Mouse (Mus musculus): ENCODE results near the gene Ago3. TPM values are rescaled to one million over a fixed set of nuclear protein-coding genes. Genes with fewer than 3 reads are reported as not detected.
A peak's percentile ranks its signal among the peaks of the same experiment; 100 is the strongest.

The Ago3 gene
- polyA plus RNA-seq, 1 experiment from 2014 or later: 13.3 TPM

DNA sequence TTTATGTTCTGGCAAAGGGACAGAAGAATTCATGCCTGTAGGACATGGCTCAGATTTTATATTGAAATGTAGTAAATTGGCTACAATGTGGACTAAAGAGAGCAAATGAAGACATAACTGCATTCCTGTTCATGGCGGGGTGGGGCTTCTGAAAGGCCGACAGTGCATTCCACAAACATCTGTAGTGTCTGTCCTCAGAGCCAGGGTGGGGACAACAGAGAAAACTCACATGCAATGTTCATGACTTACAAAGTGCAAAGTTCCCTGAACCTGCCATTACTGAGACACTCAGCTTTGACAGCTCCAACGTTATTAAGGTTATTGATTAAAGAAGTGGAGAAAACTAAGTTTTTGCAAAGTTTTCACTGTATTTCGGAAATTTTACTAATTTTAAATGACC is 85.9 kb downstream of the Ago3 start:
- H3K4me1 ChIP-seq: peaks cover 5% of the 10 kb centered on the region; the same call in 1 of the 2 replicates
- 85% methylated on average over 4 of the region's 4 CpGs for WGBS
- H3K4me3 ChIP-seq: no peak overlapping the region
- no peak overlapping the region for H3K27ac ChIP-seq (replicated peaks)
- H3K27me3 ChIP-seq (ENCODE audit: low read depth, poor library complexity, severe bottlenecking): no peaks in the 10 kb centered on the region
- DNase-seq (ENCODE audit: low spot score): no peak
- H3K9me3 ChIP-seq (replicated peaks): no peaks in the 10 kb centered on the region
- H3K36me3 ChIP-seq: peaks cover 34% of the 10 kb centered on the region

DNA sequence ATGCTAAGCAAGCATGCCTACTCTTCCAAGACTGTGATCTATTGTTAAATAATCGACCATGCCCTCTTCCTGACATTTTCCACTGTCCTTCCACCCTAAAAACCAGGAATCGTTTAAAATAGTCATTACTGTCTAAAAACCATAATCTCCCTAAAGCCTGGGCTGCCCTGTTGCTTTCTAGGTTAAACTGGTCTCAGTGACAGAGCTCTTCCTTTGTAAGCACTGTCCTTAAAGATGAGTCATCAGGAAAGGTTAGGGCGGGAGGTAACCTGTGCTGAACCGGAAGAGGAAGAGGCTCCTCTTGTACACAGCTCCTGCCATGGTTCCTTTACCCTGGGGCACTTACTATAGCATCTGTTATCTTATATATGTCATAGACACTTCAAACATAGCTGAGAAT is 89.9 kb downstream of the Ago3 start:
- H3K4me1 ChIP-seq: peaks cover 12% of the 10 kb centered on the region
- 0 out of 2 replicates have a peak, but pooled peaks cover 5% of the 10 kb centered on the region for H3K36me3 ChIP-seq
- no peak overlapping the region for H3K4me3 ChIP-seq
- DNase-seq (ENCODE audit: low spot score): no peak
- no peaks in the 10 kb centered on the region for H3K9me3 ChIP-seq (replicated peaks)
- no peaks in the 10 kb centered on the region for H3K27me3 ChIP-seq (ENCODE audit: low read depth, poor library complexity, severe bottlenecking)
- WGBS: 61% methylated on average over 4 of the region's 4 CpGs
- H3K27ac ChIP-seq (replicated peaks): no peak overlapping the region

DNA sequence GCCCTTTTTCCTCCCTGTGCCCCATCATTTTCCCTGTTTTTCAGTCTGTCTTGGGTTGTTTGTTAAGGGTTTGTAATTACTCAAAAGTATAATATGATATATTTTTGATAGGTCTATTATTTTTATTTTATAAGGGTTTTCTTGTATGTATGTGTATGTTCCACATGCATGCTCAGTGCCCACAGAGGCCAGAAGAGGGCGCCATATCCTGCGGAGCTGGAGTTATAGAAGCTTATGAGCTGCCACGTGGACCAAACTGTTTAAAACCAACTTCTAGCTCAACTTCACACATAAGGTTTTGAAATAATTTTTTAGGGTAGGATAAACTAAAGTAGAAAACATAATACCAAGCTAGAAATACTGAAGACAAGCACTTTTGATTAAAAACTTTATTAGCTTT is 97.0 kb downstream of the Ago3 start:
- peaks cover 7% of the 10 kb centered on the region for H3K4me1 ChIP-seq
- no peak for DNase-seq (ENCODE audit: low spot score)
- H3K27me3 ChIP-seq (ENCODE audit: low read depth, poor library complexity, severe bottlenecking): no peaks in the 10 kb centered on the region
- H3K4me3 ChIP-seq: no peak overlapping the region
- H3K36me3 ChIP-seq: no peaks in the 10 kb centered on the region
- no peak overlapping the region for H3K27ac ChIP-seq (replicated peaks)
- WGBS: 56% methylated on average over 3 of the region's 3 CpGs
- no peaks in the 10 kb centered on the region for H3K9me3 ChIP-seq (replicated peaks)

DNA sequence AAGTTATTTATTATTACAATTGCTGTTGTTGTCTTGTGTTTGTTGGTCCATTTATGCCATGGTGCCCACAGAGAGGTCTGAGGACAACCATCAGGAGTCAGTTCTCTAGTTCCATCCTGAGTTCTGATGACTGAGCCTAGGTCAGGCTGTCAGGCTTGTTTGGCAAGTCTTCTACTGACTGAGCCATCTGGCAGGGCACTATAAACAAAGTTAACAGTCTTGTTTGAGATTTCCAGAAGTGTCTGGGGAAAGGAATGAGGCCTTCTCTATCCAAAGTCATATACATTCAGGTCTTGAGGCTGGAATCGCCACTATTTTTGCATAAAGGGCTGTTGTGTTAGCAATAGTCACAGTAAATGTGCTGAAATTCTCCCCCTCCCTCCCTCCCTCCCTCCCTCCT is 97.6 kb downstream of the Ago3 start:
- WGBS: 75% methylated on average over 1 of the region's 1 CpGs
- no peak for DNase-seq (ENCODE audit: low spot score)
- Histone ChIP-seq H3K36me3 (no peaks in the 10 kb centered on the region), H3K27me3 (ENCODE audit: low read depth, poor library complexity, severe bottlenecking) (no peaks in the 10 kb centered on the region), H3K9me3 (replicated peaks) (no peaks in the 10 kb centered on the region), H3K4me1 (peaks cover 7% of the 10 kb centered on the region), H3K27ac (replicated peaks) (no peak overlapping the region), H3K4me3 (no peak overlapping the region)

DNA sequence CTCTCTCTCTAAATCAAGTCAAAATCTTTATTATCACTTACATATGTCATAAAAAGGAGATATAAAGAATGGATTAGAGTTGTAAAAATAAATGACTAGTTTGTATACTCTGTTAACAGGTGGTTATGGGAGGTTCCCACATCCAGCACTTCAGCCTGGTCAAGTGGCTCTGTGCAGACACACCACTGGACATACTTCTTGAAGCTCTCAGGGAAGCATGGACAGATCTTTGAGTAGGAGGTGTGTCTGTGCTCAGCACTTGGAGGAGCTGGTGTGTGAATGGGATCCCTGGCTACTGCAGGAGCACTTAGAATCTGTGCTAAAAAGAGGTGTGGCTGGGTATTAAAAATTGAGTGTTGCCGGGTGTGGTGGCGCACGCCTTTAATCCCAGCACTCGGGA is 99.1 kb downstream of the Ago3 start:
- Histone ChIP-seq H3K4me1 (peaks cover 3% of the 10 kb centered on the region), H3K27ac (replicated peaks) (no peak overlapping the region), H3K4me3 (no peak overlapping the region), H3K36me3 (no peaks in the 10 kb centered on the region), H3K9me3 (replicated peaks) (no peaks in the 10 kb centered on the region), H3K27me3 (ENCODE audit: low read depth, poor library complexity, severe bottlenecking) (peaks cover 11% of the 10 kb centered on the region)
- WGBS: 85% methylated on average over 4 of the region's 4 CpGs
- DNase-seq (ENCODE audit: low spot score): no peak

DNA sequence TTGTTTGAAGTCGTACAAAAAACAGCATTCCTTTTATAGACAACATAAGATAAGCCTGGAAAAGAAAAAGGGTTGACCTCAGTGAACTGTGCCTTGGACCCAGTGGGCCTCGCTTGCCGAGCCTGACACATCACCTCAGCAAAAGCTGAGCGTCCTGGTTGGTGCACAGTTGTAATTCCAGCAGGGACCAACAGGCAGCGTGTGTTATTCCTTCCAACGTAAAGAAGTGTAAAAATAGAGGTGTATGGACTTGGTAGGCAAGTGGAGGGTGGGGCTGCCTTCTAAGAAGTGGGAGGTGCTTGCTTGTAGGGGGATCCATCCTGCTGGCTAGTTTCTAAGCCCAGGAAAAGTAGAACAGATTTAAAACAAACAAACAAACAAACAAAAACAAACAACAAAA is 103.3 kb downstream of the Ago3 start:
- peaks cover 21% of the 10 kb centered on the region for H3K4me1 ChIP-seq
- H3K4me3 ChIP-seq: no peak overlapping the region
- DNase-seq (ENCODE audit: low spot score): no peak

DNA sequence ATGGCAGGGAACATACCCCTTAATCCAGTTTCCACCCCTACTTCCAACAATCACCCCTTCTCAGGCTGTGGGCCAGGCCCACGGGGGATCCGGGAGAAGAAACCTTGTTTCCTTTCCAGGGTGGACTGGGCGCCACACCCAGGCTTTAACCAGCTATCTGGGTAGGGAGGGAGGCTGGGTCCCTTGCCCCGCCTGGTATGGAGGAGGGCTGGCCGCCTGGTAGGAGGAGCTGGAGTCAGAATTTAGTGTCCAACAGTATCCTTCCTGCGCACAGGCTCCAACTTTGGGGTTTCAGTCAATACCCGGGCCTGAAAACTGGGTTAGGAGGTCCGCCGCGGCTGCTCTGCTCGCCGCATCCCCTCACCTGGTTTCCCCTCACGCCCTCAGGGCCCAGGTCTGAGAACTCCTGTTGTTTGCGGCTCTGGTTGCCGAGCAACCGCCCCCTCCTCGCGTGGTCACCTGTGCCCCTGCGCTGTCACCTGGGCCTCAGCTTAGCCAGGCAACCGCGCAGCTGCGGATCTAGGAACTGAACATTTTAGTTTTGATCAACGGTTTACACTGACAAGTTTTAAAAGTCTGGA is 104.0 kb downstream of the Ago3 start, which contains the start of gene Tekt2:
Tekt2 (minus strand) TSS at position 408 of the 581 bp plus-strand sequence.
- no peaks in the 10 kb centered on the region for H3K36me3 ChIP-seq
- no peak within 1 kb of the TSS for H3K27ac ChIP-seq (replicated peaks)
- H3K27me3 ChIP-seq (ENCODE audit: low read depth, poor library complexity, severe bottlenecking): peaks cover 42% of the 10 kb centered on the region
- peak within 1 kb of the TSS; percentile 12 for H3K4me3 ChIP-seq
- no peak for DNase-seq (ENCODE audit: low spot score)
- WGBS: 8% methylated on average over 23 of the region's 23 CpGs
- H3K4me1 ChIP-seq: peaks cover 28% of the 10 kb centered on the region
- H3K9me3 ChIP-seq (replicated peaks): no peaks in the 10 kb centered on the region

More for the DNA sequence above, 103.3 kb downstream of the Ago3 start:
- Histone ChIP-seq H3K27me3 (ENCODE audit: low read depth, poor library complexity, severe bottlenecking) (peaks cover 42% of the 10 kb centered on the region), H3K9me3 (replicated peaks) (no peaks in the 10 kb centered on the region), H3K36me3 (no peaks in the 10 kb centered on the region), H3K27ac (replicated peaks) (no peak overlapping the region)
- 27% methylated on average over 6 of the region's 6 CpGs for WGBS

DNA sequence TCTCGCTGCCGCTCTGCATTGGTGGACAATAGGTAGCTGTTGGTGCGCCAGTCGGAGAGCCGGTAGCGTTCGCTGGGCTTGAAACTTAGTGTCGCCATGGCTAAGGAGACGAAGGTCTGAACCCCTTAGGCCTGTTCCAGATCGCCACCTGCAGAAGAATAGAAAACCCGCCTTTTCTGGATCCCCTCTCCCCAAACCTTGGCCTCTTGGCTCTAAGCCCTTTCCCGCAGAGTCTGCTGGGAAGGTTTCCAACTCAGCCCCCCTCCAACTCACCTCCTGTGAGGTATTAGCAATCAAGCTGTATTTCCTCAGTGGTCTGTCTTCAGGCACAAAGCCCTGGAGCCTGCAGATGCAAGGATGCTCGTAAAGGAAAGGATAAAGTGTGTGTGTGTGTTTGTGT is 104.5 kb downstream of the Ago3 start:
- Histone ChIP-seq H3K27ac (replicated peaks) (no peak overlapping the region), H3K4me3 (no peak overlapping the region), H3K36me3 (peaks cover 2% of the 10 kb centered on the region; the same call in 1 of the 2 replicates), H3K4me1 (peaks cover 33% of the 10 kb centered on the region), H3K9me3 (replicated peaks) (no peaks in the 10 kb centered on the region), H3K27me3 (ENCODE audit: low read depth, poor library complexity, severe bottlenecking) (peaks cover 42% of the 10 kb centered on the region)
- DNase-seq (ENCODE audit: low spot score): no peak
- 29% methylated on average over 13 of the region's 13 CpGs for WGBS

DNA sequence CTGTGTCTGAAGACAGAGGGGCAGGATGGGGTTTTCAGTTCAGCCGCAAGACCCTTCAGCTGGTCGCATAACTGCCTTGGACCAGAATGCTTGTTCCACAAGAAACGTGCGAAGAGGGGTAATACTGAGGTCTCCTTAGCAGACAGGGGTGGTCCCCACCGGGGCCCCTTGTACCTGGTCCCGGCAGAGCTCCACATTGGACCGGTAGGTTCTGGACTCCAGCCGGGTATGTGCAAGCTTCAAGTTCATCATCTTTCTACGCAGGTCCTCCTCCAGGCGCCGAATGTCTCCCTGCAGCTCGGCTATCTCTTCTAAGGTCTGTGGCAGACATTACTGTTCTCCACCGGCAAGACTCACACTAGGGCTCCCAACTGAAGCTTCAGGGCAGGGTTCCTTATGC is 106.7 kb downstream of the Ago3 start:
- H3K9me3 ChIP-seq (replicated peaks): no peaks in the 10 kb centered on the region
- DNase-seq (ENCODE audit: low spot score): no peak
- H3K36me3 ChIP-seq: peaks cover 23% of the 10 kb centered on the region
- H3K27me3 ChIP-seq (ENCODE audit: low read depth, poor library complexity, severe bottlenecking): peaks cover 42% of the 10 kb centered on the region
- H3K27ac ChIP-seq (replicated peaks): no peak overlapping the region
- H3K4me3 ChIP-seq: no peak overlapping the region
- 96% methylated on average over 13 of the region's 13 CpGs for WGBS
- H3K4me1 ChIP-seq: peaks cover 34% of the 10 kb centered on the region

DNA sequence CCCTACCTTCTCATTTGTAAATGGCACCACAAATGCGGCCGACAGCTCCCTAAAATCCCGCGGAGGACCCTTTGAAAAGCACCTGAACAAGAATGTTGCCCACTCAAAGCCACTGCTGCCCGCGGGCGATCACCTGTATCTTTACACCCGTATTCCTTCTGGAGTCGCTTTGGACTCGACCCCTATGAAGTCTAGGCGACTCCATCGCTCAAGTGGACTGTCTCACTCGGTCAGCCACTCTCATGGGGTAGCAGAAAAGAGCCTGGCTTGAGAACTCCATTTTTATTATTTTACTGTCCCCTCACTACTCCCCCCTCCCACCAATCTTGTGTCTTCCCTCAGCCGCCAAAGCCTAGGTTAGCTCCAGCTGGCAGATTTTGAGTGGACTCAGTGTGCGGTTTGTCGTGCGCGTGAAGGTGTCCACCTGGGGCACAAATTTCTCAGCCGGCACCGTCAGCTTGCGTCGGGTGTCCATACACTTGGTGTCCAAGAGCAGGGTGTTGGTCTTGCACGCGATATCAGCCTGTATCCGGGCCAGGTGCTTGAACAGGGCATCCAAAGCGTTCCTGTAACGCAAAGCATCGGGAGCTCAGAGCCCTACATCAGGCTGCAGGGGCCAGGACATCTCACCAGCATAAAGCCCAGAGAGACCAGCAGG is 107.4 kb downstream of the Ago3 start:
- DNase-seq (ENCODE audit: low spot score): no peak
- Histone ChIP-seq H3K27me3 (ENCODE audit: low read depth, poor library complexity, severe bottlenecking) (peaks cover 42% of the 10 kb centered on the region), H3K4me3 (peak overlapping the region; percentile 91), H3K36me3 (peaks cover 29% of the 10 kb centered on the region), H3K27ac (replicated peaks) (peak overlapping the region; percentile 93), H3K9me3 (replicated peaks) (no peaks in the 10 kb centered on the region), H3K4me1 (peaks cover 34% of the 10 kb centered on the region)
- WGBS: 53% methylated on average over 28 of the region's 28 CpGs

DNA sequence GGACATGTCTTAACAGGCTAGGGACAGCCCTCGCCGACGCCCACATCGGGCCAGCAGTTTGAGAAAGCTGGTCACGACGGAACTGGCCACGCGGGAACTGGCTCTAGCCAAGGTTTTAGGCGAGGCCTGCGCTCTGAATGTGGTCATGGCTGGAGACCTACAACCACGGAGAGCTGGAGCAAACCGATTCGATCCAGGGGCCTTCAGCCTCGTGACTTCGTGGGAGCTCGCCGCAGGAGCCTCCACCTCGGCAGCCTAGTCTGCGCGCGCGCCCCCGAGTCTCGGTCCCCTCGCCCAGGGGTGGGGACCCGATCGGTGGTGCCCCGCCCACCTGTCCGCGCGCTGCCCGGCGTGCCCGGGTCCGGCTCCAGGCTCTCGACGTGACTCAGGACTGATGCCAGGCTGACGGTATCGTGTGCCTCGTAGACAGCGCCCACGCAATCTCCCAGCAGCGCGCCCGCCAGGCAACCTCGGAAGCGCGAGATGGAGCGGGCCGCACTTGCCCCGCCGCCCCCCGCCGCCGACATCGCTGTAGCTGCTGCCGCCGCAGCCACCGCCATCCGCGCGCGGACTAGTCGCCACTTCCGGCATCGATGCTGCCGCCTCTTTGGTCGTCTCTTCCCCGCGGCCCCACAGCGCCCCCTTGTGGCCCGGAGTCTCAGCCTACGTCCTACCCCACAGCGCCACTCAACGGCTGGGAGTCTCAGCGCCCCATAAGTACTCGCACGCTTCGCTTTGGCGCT is 108.1 kb downstream of the Ago3 start, which contains the start of gene Adprhl2:
Adprhl2 (minus strand) TSS at position 593 of the 743 bp plus-strand sequence.
- H3K27ac ChIP-seq (replicated peaks): peak within 1 kb of the TSS; percentile 93
- H3K27me3 ChIP-seq (ENCODE audit: low read depth, poor library complexity, severe bottlenecking): peaks cover 40% of the 10 kb centered on the region
- 1% methylated on average over 80 of the region's 80 CpGs for WGBS
- H3K9me3 ChIP-seq (replicated peaks): no peaks in the 10 kb centered on the region
- peak within 1 kb of the TSS; percentile 91 for H3K4me3 ChIP-seq
- H3K36me3 ChIP-seq: peaks cover 36% of the 10 kb centered on the region
- peak; percentile 98 for DNase-seq (ENCODE audit: low spot score)
- H3K4me1 ChIP-seq: peaks cover 34% of the 10 kb centered on the region

DNA sequence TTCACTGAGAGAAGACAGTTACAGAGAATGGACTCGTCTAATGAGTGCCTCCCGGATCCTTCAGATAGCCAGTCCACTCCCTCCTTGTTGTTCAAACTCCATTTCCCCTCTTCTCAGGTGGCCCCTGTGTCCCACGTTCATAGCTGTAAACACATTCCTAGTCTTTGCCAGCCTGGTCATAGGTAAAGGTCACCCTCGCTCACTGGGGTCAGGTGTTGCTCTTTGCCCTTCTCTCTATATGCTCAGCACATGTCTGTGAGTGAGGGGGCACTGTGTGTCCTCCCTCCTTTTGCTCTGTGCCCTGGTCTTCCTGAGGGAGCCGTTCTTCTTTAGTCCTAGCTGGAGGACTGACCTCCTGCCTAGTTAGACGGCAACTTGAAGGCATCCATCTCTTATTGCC is 109.5 kb downstream of the Ago3 start:
- Histone ChIP-seq H3K27me3 (ENCODE audit: low read depth, poor library complexity, severe bottlenecking) (peaks cover 26% of the 10 kb centered on the region), H3K27ac (replicated peaks) (no peak overlapping the region), H3K4me1 (peaks cover 26% of the 10 kb centered on the region), H3K9me3 (replicated peaks) (no peaks in the 10 kb centered on the region), H3K36me3 (peaks cover 51% of the 10 kb centered on the region), H3K4me3 (no peak overlapping the region)
- 92% methylated on average over 6 of the region's 6 CpGs for WGBS
- DNase-seq (ENCODE audit: low spot score): no peak

Measured in midbrain, embryonic 10.5 days (tissue).